Mouse (Mus musculus): ENCODE results near the gene Atp11a. TPM values are rescaled to one million over a fixed set of nuclear protein-coding genes. Genes with fewer than 3 reads are reported as not detected.
A peak's percentile ranks its signal among the peaks of the same experiment; 100 is the strongest.

The Atp11a gene
- total RNA-seq, 1 experiment, result 65.9 TPM

GRCm38 (mm10) chr8:12863061-12863460, 106.2 kb downstream of the Atp11a start:
- in situ Hi-C loops (cut with MboI; ENCODE audit: low sequenced_read_pairs in 2 of 2, unreplicated experiment in 2 of 2), result no loop called here
- no peak overlapping the region for H3K9ac ChIP-seq (ENCODE audit: insufficient read depth, low read depth, low read length, poor library complexity, severe bottlenecking)
- peaks cover 3 to 5% of the 10 kb centered on the region in 2 experiments; a peak in 1 of 4 replicates for H3K4me1 ChIP-seq (ENCODE audit: control insufficient read depth in 2 of 2, insufficient read depth in 2 of 2, low read length in 2 of 2, poor library complexity in 1 of 2)
- no peak for TF ChIP-seq ZC3H11A (IDR thresholded peaks at IDR 0.05; ENCODE audit: borderline replicate concordance, low read depth, low read length)
- TF ChIP-seq HCFC1 (IDR thresholded peaks at IDR 0.05; ENCODE audit: borderline replicate concordance, insufficient read depth, low read length), result no peak
- H3K4me3 ChIP-seq (ENCODE audit: insufficient read depth in 1 of 2, low read depth in 1 of 2, low read length in 2 of 2, poor library complexity in 1 of 2, severe bottlenecking in 1 of 2), result no peak overlapping the region
- H3K36me3 ChIP-seq (ENCODE audit: control insufficient read depth, insufficient read depth, low read length, poor library complexity, severe bottlenecking), result peaks cover 4% of the 10 kb centered on the region; the same call in 1 of the 2 replicates
- DNase-seq (ENCODE audit: low read depth, low spot score), result no peak
- no peak overlapping the region for H3K27ac ChIP-seq (ENCODE audit: insufficient read depth, low read depth, low read length, poor library complexity, severe bottlenecking)
- no peaks in the 10 kb centered on the region for H3K9me3 ChIP-seq (ENCODE audit: control insufficient read depth, insufficient read depth, low read depth, low read length)

- Histone ChIP-seq H3K4me3 (ENCODE audit: insufficient read depth in 1 of 2, low read depth in 1 of 2, low read length in 2 of 2, poor library complexity in 1 of 2, severe bottlenecking in 1 of 2) (no peak overlapping the region), H3K36me3 (ENCODE audit: control insufficient read depth, insufficient read depth, low read length, poor library complexity, severe bottlenecking) (peaks cover 4% of the 10 kb centered on the region; the same call in 1 of the 2 replicates), H3K4me1 (ENCODE audit: control insufficient read depth in 2 of 2, insufficient read depth in 2 of 2, low read length in 2 of 2, poor library complexity in 1 of 2) (peaks cover 1 to 5% of the 10 kb centered on the region in 2 experiments; a peak in 1 of 4 replicates), H3K27ac (ENCODE audit: insufficient read depth, low read depth, low read length, poor library complexity, severe bottlenecking) (no peak overlapping the region), H3K9me3 (ENCODE audit: control insufficient read depth, insufficient read depth, low read depth, low read length) (no peaks in the 10 kb centered on the region), H3K9ac (ENCODE audit: insufficient read depth, low read depth, low read length, poor library complexity, severe bottlenecking) (no peak overlapping the region)
- in situ Hi-C loops (cut with MboI; ENCODE audit: low sequenced_read_pairs in 2 of 2, unreplicated experiment in 2 of 2), result no loop called here
- DNase-seq (ENCODE audit: low read depth, low spot score), result no peak
- TF ChIP-seq ZNF384 (IDR thresholded peaks at IDR 0.05; ENCODE audit: low read depth, low read length), result no peak
- TF ChIP-seq HCFC1 (IDR thresholded peaks at IDR 0.05; ENCODE audit: borderline replicate concordance, insufficient read depth, low read length), result no peak
- no peak for TF ChIP-seq MAFK (IDR thresholded peaks at IDR 0.05; ENCODE audit: insufficient read depth, low read depth, low read length)
- no peak for TF ChIP-seq ZC3H11A (IDR thresholded peaks at IDR 0.05; ENCODE audit: borderline replicate concordance, low read depth, low read length)
- no peak for TF ChIP-seq CHD2 (IDR thresholded peaks at IDR 0.05; ENCODE audit: low read depth, low read length)
Observed at GRCm38 (mm10) chr8:12863608-12864007, 106.8 kb downstream of the Atp11a start.

- no peak overlapping the region for H3K27ac ChIP-seq (ENCODE audit: insufficient read depth, low read depth, low read length, poor library complexity, severe bottlenecking)
- DNase-seq (ENCODE audit: low read depth, low spot score), result no peak
- TF ChIP-seq MAFK (IDR thresholded peaks at IDR 0.05; ENCODE audit: insufficient read depth, low read depth, low read length) (no peak), HCFC1 (IDR thresholded peaks at IDR 0.05; ENCODE audit: borderline replicate concordance, insufficient read depth, low read length) (no peak), ZC3H11A (IDR thresholded peaks at IDR 0.05; ENCODE audit: borderline replicate concordance, low read depth, low read length) (no peak), CHD2 (IDR thresholded peaks at IDR 0.05; ENCODE audit: low read depth, low read length) (no peak), ZNF384 (IDR thresholded peaks at IDR 0.05; ENCODE audit: low read depth, low read length) (no peak)
- H3K9me3 ChIP-seq (ENCODE audit: control insufficient read depth, insufficient read depth, low read depth, low read length), result no peaks in the 10 kb centered on the region
- in situ Hi-C loops (cut with MboI; ENCODE audit: low sequenced_read_pairs in 2 of 2, unreplicated experiment in 2 of 2), result no loop called here
- H3K4me3 ChIP-seq (ENCODE audit: insufficient read depth in 1 of 2, low read depth in 1 of 2, low read length in 2 of 2, poor library complexity in 1 of 2, severe bottlenecking in 1 of 2), result no peak overlapping the region
- peaks cover 4% of the 10 kb centered on the region; the same call in 1 of the 2 replicates for H3K36me3 ChIP-seq (ENCODE audit: control insufficient read depth, insufficient read depth, low read length, poor library complexity, severe bottlenecking)
- no peak overlapping the region for H3K9ac ChIP-seq (ENCODE audit: insufficient read depth, low read depth, low read length, poor library complexity, severe bottlenecking)
- peaks cover 5 to 17% of the 10 kb centered on the region in 2 experiments for H3K4me1 ChIP-seq (ENCODE audit: control insufficient read depth in 2 of 2, insufficient read depth in 2 of 2, low read length in 2 of 2, poor library complexity in 1 of 2)
Observed at GRCm38 (mm10) chr8:12865790-12866189, 109.0 kb downstream of the Atp11a start.

GRCm38 (mm10) chr8:12869661-12870060, 112.8 kb downstream of the Atp11a start:
- in situ Hi-C loops (cut with MboI; ENCODE audit: low sequenced_read_pairs in 2 of 2, unreplicated experiment in 2 of 2), result no loop called here
- no peak overlapping the region for H3K9ac ChIP-seq (ENCODE audit: insufficient read depth, low read depth, low read length, poor library complexity, severe bottlenecking)

GRCm38 (mm10) chr8:12870656-12871055, 113.8 kb downstream of the Atp11a start:
- no peak for DNase-seq (ENCODE audit: low read depth, low spot score)
- Histone ChIP-seq H3K9me3 (ENCODE audit: control insufficient read depth, insufficient read depth, low read depth, low read length) (no peaks in the 10 kb centered on the region), H3K27ac (ENCODE audit: insufficient read depth, low read depth, low read length, poor library complexity, severe bottlenecking) (peak overlapping the region; percentile 76), H3K4me1 (ENCODE audit: control insufficient read depth in 2 of 2, insufficient read depth in 2 of 2, low read length in 2 of 2, poor library complexity in 1 of 2) (peaks cover 16 to 28% of the 10 kb centered on the region in 2 experiments), H3K9ac (ENCODE audit: insufficient read depth, low read depth, low read length, poor library complexity, severe bottlenecking) (no peak overlapping the region), H3K4me3 (ENCODE audit: insufficient read depth in 1 of 2, low read depth in 1 of 2, low read length in 2 of 2, poor library complexity in 1 of 2, severe bottlenecking in 1 of 2) (no peak overlapping the region), H3K36me3 (ENCODE audit: control insufficient read depth, insufficient read depth, low read length, poor library complexity, severe bottlenecking) (no peaks in the 10 kb centered on the region)
- in situ Hi-C loops (cut with MboI; ENCODE audit: low sequenced_read_pairs in 2 of 2, unreplicated experiment in 2 of 2), result no loop called here
- TF ChIP-seq ZC3H11A (IDR thresholded peaks at IDR 0.05; ENCODE audit: borderline replicate concordance, low read depth, low read length) (no peak), ZNF384 (IDR thresholded peaks at IDR 0.05; ENCODE audit: low read depth, low read length) (no peak), MAFK (IDR thresholded peaks at IDR 0.05; ENCODE audit: insufficient read depth, low read depth, low read length) (no peak), HCFC1 (IDR thresholded peaks at IDR 0.05; ENCODE audit: borderline replicate concordance, insufficient read depth, low read length) (no peak), CHD2 (IDR thresholded peaks at IDR 0.05; ENCODE audit: low read depth, low read length) (no peak)

More at GRCm38 (mm10) chr8:12869661-12870060, 112.8 kb downstream of the Atp11a start:
- DNase-seq (ENCODE audit: low read depth, low spot score), result no peak
- Histone ChIP-seq H3K36me3 (ENCODE audit: control insufficient read depth, insufficient read depth, low read length, poor library complexity, severe bottlenecking) (no peaks in the 10 kb centered on the region), H3K4me1 (ENCODE audit: control insufficient read depth in 2 of 2, insufficient read depth in 2 of 2, low read length in 2 of 2, poor library complexity in 1 of 2) (peaks cover 16 to 27% of the 10 kb centered on the region in 2 experiments), H3K9me3 (ENCODE audit: control insufficient read depth, insufficient read depth, low read depth, low read length) (no peaks in the 10 kb centered on the region), H3K4me3 (ENCODE audit: insufficient read depth in 1 of 2, low read depth in 1 of 2, low read length in 2 of 2, poor library complexity in 1 of 2, severe bottlenecking in 1 of 2) (no peak overlapping the region), H3K27ac (ENCODE audit: insufficient read depth, low read depth, low read length, poor library complexity, severe bottlenecking) (no peak overlapping the region)
- TF ChIP-seq ZNF384 (IDR thresholded peaks at IDR 0.05; ENCODE audit: low read depth, low read length), result no peak
- no peak for TF ChIP-seq MAFK (IDR thresholded peaks at IDR 0.05; ENCODE audit: insufficient read depth, low read depth, low read length)
- no peak for TF ChIP-seq HCFC1 (IDR thresholded peaks at IDR 0.05; ENCODE audit: borderline replicate concordance, insufficient read depth, low read length)
- no peak for TF ChIP-seq ZC3H11A (IDR thresholded peaks at IDR 0.05; ENCODE audit: borderline replicate concordance, low read depth, low read length)
